Mouse (Mus musculus) thymus, postnatal 10 days (tissue): ENCODE results near the gene Hspb8.
A peak's percentile ranks its signal among the peaks of the same experiment; 100 is the strongest.
"Not testable (repeated sequence)": the region's sequence is repeated elsewhere in the genome, so short reads cannot be mapped to it uniquely, and the experiment has no call there.

ENCODE experiments used
- DNase-seq, 2 experiments: peaks; one replicate each; pipeline ENCODE4 v3.0.0; 2021; ENCODE audit warnings: low spot score in 2 of 2

Gene Hspb8

DNA sequence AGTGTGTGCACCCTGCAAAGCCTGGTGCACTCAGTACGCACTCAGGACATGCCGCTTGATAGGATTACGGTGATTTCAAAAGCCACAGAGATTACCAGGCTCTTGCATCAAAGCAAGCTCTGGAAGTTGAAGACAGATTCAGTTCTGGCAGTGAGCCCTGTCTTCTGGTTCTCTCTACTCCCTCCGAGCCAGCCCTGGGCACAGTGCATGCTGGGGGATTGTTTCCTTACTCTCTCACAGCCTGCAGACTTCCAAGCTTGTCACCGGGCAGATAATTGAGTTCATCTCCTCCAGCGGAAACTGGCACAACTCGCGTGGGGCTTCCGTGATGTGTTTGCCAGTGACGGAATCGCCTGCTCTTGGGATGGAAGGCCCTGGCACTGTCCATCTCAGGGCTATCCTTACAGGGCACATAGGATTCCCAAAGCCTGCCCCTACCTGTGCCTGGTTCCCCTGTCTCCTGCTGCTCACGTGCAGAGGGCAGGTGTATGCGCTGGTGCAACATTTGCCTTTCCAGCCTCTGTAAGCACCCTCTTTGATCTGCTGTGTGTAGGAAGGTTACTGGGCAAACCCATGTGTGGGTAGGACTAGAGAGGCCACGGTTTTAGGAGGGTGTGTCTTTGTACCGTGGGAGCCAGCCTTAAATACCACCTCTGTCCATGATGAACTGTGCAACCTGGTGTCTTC is 32.7 kb downstream of the Hspb8 start:
- no peak for DNase-seq

DNA sequence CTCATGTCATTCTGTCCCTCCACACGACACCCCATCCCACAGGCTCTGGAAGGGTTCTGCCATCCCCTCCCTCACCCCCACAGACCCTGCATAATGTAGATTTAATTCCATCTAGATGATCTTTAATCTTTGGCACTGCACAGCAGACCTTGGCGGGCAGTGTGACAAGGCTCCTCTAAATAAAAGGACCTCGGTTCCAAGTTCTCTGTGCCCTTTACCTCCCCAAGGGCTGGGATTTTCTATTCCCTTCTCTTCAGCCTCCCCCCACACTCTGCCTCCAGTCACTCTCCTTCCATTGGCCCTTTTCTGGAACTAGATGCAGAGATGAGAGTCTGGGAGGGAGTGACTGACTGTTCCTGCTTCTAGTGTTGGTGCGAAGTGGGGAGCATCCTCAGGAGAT is 33.3 kb downstream of the Hspb8 start:
- DNase-seq, result no peak

DNA sequence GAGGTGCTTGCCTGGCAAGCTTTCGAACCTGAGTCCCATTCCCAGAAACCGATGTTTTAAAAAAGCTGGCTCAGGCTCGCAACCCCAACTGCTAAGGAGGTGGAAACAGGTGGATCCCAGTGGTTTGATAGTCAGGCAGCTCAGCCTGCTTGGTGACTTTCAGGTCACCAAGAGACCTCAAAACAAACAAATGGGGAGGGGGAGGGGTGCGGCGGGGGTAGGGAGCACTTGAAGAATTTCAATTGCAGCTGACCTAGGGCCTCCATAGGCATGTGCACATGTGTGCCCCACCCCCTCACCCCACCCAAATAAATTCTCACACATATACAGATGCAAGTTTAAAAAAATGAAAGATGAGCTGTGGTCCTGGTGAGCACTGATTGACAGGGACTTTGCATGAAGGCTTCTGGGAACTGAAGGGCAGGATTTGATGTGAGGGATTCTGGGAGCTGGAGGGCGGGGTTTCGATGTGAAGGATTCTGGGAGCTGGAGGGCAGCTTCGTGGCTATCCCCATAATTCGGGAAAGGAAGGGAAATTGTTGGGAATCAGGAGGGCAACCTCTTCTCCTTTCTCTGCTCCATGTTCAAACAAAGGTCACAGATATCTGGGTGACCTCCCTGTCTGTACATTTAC is 35.2 kb downstream of the Hspb8 start:
- no peak for DNase-seq

DNA sequence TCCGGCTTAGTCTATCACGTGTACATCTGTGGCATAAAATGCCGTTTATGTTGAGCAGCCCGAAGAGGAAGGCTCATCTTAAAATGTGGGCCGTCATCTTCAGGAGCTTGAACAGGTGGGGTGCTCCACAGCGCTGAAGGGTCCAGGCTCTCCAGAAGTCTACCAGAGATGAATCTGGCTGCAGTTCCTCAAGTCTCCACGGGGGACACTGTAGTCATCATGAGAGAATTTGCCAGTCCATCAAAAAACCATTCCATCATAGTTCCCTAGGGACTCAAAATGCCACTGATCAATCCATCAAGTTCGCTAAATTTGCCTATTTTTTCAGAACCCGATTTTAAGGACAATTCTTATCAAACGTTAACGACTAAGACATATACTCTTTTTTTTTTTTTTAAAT is 36.6 kb downstream of the Hspb8 start:
- peak; percentile 38 to 59 for DNase-seq

DNA sequence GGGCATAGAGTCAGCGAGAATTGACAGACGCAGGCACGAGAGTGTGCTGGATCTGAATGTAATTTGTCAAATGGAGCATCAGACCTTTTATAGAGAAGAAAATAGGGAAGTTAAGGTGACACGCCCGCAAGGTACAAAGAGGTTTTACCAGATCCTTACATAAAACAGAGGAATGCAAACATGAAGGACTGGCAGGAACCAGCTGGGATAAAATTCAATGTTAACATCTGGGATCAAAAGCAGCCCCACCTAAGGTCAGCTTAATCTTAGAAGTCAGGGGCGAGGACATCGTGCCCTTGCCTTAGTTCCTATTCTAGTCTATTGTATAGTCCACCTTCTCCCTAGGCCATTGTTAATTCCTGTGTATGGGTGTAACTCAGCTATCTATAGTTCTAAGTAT is 40.0 kb downstream of the Hspb8 start:
- not testable (repeated sequence) for DNase-seq

DNA sequence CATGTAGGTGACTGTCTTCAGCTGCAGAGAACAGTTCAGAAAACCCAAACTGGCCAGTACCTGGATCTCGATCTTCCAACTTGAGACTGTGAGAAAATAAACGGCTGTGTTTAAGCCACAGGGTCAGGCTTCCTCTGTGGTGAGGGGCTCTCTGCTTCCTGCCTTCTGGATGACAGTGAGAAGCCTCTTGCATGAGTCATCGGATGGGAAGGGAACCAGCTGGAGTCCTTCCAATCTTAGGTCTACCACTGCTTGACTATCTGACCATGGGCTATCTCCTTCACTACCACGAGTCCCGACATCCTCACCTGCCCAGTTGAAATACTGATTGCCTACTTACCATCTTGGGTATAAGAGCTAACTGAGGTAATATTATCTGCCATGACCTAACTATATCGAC is 40.9 kb downstream of the Hspb8 start:
- DNase-seq, result no peak

DNA sequence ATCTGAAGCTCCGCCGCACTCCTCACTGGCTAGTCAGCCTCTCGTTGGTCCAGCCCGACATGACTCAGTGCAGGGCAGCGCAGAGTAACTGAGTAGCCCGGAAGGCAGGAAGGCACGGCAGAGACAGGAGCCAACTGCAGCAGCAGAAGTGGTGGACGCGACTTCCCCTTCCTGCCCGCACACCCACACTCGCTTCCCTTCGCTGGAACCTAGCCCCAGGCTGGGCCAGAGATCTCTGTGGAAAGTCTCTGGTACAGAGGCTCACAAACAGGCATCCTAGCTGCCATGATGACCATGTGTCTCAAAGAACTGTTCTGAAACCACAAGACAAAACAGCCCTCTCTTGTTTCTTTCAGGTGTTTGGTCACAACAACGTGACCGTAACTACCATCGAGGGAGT is 41.4 kb downstream of the Hspb8 start:
- DNase-seq, result peak; percentile 42 to 53

DNA sequence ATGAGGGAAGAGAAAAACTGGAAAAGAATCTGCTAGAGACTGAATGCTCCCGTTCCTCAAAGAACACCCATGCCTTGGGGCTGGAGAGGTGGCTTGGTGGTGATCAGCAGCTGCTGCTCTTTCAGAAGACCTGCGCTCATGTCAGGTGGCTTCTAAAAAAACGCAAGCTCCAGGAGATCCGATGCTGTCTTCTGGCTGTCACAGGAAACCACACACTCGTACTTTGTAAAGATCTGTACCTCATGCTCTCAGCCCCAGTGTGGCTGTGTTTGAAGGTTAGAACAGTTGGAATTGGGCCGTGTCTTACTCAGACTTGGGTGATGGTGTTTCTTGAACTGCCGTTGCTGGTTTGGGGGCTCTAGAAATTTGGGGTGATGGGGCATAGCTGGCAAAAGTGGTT is 42.3 kb downstream of the Hspb8 start:
- DNase-seq, result peak; percentile 39 to 43

DNA sequence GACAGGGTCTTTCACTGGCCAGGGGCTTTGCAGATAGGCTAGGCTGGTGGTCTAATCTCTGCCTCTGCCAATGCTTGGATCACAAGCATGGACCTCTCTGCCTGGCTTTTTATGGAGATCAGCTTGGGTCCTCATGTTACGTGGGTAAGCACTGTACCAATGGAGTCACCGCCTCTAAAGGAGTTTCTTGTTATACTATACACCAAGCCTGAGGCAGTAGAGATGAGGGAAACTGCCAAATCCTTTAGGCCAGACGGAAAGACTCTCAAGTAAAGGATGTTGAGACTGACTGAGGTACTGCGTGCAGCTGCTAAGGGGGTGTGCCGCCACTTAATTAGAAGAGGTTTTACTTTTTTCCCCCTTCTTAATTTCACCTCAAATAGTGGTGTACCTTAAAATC is 43.8 kb downstream of the Hspb8 start:
- DNase-seq, result no peak

DNA sequence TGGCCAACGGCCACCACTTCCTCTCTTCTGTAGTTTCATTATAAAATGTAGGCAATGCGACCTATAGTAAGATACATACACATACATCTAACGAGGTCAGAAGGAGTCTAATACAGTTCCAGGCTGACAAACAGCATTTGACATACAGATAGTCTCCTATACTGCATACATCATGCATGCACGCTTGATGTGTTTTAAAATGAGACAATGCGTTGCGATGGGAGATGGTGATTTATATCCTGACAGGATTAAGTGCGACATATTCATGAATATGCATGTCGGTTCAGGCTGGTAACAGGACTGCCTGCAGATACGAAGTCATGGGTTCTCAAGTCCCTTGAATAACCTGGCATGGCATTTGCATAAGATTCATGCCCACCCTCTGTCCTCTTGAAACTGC is 54.7 kb downstream of the Hspb8 start:
- DNase-seq, result no peak

DNA sequence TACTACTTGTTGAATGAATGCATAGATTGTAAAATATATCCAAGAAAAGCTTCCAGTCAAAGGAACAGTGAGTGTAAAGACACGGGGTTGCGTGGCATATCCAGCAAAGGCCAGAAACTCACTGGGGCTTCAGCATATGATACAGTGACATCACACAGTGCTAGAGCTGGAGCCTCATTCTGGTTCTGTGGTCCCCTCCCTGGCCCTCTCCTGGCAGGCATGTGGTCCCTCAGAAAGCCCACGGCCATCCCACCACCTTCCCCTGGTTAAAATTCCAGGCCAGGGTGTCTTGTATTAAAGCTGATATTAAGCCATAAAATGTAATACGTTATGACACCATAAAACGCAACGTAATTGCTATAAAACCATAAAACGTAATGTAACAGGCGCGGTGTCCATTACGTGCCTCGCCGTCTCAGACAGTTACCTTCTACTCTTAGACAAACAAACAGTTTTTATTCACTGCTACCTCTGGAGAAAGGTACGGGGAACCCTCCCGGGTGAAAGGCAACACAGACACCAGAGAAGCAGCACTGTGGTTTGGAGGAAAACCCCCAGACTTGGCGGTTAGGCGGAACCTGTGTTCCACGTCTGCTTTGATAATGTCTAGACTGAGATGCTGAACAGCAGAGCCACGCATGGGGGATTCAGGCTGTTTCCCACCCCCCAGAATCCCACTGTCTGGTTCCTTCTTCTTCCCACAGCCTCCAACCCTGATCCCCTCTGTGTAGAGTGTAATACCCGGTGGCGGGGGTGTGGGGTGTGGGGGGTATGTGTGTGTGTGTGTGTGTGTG is 55.6 kb downstream of the Hspb8 start:
- peak in 1 of 2 experiments; percentile 6 for DNase-seq

DNA sequence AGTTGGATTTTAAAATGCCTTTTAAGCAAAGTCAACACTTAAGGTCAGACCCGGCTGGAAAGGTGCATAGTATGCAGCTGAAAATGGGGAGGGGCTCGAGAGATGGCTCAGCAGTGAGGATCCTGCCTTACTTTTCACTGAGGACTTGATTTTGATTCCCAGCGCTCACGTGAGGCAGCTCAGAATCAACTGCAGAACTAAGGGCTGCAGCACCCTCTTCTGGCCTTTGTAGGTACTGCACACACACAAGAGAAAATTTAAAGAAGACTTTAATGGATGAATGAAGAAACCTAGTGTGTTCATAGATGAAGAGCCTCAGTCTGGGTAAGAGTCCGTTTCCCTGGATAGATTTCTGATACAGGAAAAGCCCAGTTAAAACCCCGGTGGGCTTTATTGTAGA is 61.3 kb downstream of the Hspb8 start:
- no peak for DNase-seq

DNA sequence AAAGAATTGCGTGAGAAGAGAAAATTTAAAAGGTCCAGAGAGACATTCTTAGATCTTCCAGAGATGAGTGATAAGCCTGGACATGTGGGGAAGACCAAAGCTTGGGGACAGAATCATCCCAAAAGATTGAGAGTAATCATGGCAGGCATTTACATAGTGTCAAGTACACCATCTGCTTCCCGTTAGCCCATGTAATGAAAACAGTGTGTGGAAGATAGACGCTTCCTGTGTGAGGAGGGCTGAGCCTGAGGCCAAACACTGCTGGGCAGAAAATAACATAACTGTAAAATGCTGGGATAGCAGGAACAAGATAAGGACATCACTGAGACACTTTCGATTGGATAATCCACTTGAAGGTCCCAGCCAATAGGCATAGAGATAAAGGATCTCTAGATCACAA is 61.9 kb downstream of the Hspb8 start:
- DNase-seq, result no peak
